In genomic region chr2:60552902-60553682, GRCm38 (mm10) we compare ENCODE assay signal across 8 mouse cellular contexts. TPM values are rescaled to one million over a fixed set of nuclear protein-coding genes. Genes with fewer than 3 reads are reported as not detected.
DNase-seq lines count a peak whose midpoint lies in the region; ATAC-seq and TF ChIP-seq lines count a peak whose summit lies in the region.

Gene Pla2r1, minus strand, starts transcription at chr2:60553308.

- peak; percentile 57 for DNase-seq in ES-E14 (ENCODE audit: low read depth, low spot score)
- peak; percentile 31 for DNase-seq in brain, adult 2 months (ENCODE audit: low read depth, low spot score)
- peak; percentile 44 for DNase-seq in heart, postnatal 25 days (ENCODE audit: low spot score)
- peak; percentile 18 for DNase-seq in large intestine, adult 2 months (ENCODE audit: low read depth, low spot score)
- DNase-seq in stomach, postnatal 0 days (ENCODE audit: low spot score), result peak; percentile 58
- DNase-seq in frontal cortex, postnatal 10 days (ENCODE audit: low spot score in 2 of 2), result no peak

- no peaks in the 10 kb centered on the region for H3K9me3 ChIP-seq in ES-E14 (ENCODE audit: control insufficient read depth, insufficient read depth, low read depth, low read length)
- no peaks in the 10 kb centered on the region for H3K9me3 ChIP-seq in forebrain, embryonic 12.5 days
- H3K9me3 ChIP-seq in stomach, postnatal 0 days (ENCODE audit: control insufficient read depth, low read length), result no peaks in the 10 kb centered on the region

- TF ChIP-seq CTCF in stomach, postnatal 0 days (IDR thresholded peaks at IDR 0.05; ENCODE audit: low read depth), result peak; percentile 44

- ATAC-seq in forebrain, embryonic 12.5 days (ENCODE audit: low FRiP score), result peak; percentile 51; the same call in 1 of the 2 replicates
- peak; percentile 93 for ATAC-seq in megakaryocyte-erythroid progenitor cell, adult 5-6 weeks (replicated peaks; ENCODE audit: low FRiP score, low TSS enrichment, poor library complexity, severe bottlenecking)
- ATAC-seq in stomach, postnatal 0 days (ENCODE audit: low FRiP score, low TSS enrichment), result peak; percentile 54

- in situ Hi-C loops in ES-E14 (cut with MboI; ENCODE audit: low sequenced_read_pairs in 2 of 2, unreplicated experiment in 2 of 2), result no loop called here

- no peak within 1 kb of the TSS for H3K27ac ChIP-seq in ES-E14 (ENCODE audit: insufficient read depth, low read depth, low read length, poor library complexity, severe bottlenecking)
- H3K27ac ChIP-seq in forebrain, embryonic 12.5 days, result no peak within 1 kb of the TSS
- peak within 1 kb of the TSS; percentile 63; the same call in 1 of the 2 replicates for H3K27ac ChIP-seq in stomach, postnatal 0 days (replicated peaks)

- H3K4me3 ChIP-seq in ES-E14 (ENCODE audit: insufficient read depth in 1 of 2, low read depth in 1 of 2, low read length in 2 of 2, poor library complexity in 1 of 2, severe bottlenecking in 1 of 2), result peak within 1 kb of the TSS; percentile 31 to 62
- peak within 1 kb of the TSS; percentile 40 for H3K4me3 ChIP-seq in forebrain, embryonic 12.5 days (replicated peaks)
- H3K4me3 ChIP-seq in stomach, postnatal 0 days (ENCODE audit: low read depth, low read length), result peak within 1 kb of the TSS; percentile 44

- intact Hi-C loops in heart, postnatal 25 days (cut with DNase I), result no loop called here

- H3K4me2 ChIP-seq in forebrain, embryonic 12.5 days, result peak within 1 kb of the TSS; percentile 82
- H3K4me2 ChIP-seq in stomach, postnatal 0 days (replicated peaks; ENCODE audit: low read depth), result peak within 1 kb of the TSS; percentile 83

- H3K9ac ChIP-seq in ES-E14 (ENCODE audit: insufficient read depth, low read depth, low read length, poor library complexity, severe bottlenecking), result peak within 1 kb of the TSS; percentile 17; the same call in 1 of the 2 replicates
- peak within 1 kb of the TSS; percentile 42 for H3K9ac ChIP-seq in forebrain, embryonic 12.5 days
- peak within 1 kb of the TSS; percentile 57 for H3K9ac ChIP-seq in stomach, postnatal 0 days (ENCODE audit: low read length)

- no peaks in the 10 kb centered on the region for H3K36me3 ChIP-seq in ES-E14 (ENCODE audit: control insufficient read depth, insufficient read depth, low read length, poor library complexity, severe bottlenecking)
- H3K36me3 ChIP-seq in forebrain, embryonic 12.5 days (replicated peaks), result no peaks in the 10 kb centered on the region
- H3K36me3 ChIP-seq in stomach, postnatal 0 days (ENCODE audit: control insufficient read depth, insufficient read depth, low read length), result no peaks in the 10 kb centered on the region

- peaks cover 0 to 9% of the 10 kb centered on the region in 2 experiments; a peak in 1 of 4 replicates for H3K4me1 ChIP-seq in ES-E14 (ENCODE audit: control insufficient read depth in 2 of 2, insufficient read depth in 2 of 2, low read length in 2 of 2, poor library complexity in 1 of 2)
- peaks cover 14% of the 10 kb centered on the region for H3K4me1 ChIP-seq in forebrain, embryonic 12.5 days
- peaks cover 2% of the 10 kb centered on the region for H3K4me1 ChIP-seq in stomach, postnatal 0 days (replicated peaks; ENCODE audit: control insufficient read depth, insufficient read depth)

- no peak for TF ChIP-seq EP300 in stomach, postnatal 0 days (optimal IDR thresholded peaks at IDR 0.05)

- WGBS in forebrain, embryonic 12.5 days, result 3% methylated on average over 33 of the region's 33 CpGs
- WGBS in large intestine, adult 2 months, result 6% methylated on average over 33 of the region's 33 CpGs
- WGBS in stomach, postnatal 0 days, result 4% methylated on average over 33 of the region's 33 CpGs

- H3K27me3 ChIP-seq in forebrain, embryonic 12.5 days, result peaks cover 39% of the 10 kb centered on the region
- H3K27me3 ChIP-seq in stomach, postnatal 0 days (ENCODE audit: control insufficient read depth, insufficient read depth, low read length), result no peaks in the 10 kb centered on the region

TF ChIP-seq in ES-E14, 5 proteins besides CTCF, POLR2A, EP300 and RAD21:
- TF ChIP-seq MAFK (IDR thresholded peaks at IDR 0.05; ENCODE audit: insufficient read depth, low read depth, low read length), result no peak
- no peak for TF ChIP-seq ZC3H11A (IDR thresholded peaks at IDR 0.05; ENCODE audit: borderline replicate concordance, low read depth, low read length)
- TF ChIP-seq HCFC1 (IDR thresholded peaks at IDR 0.05; ENCODE audit: borderline replicate concordance, insufficient read depth, low read length), result no peak
- TF ChIP-seq CHD2 (IDR thresholded peaks at IDR 0.05; ENCODE audit: low read depth, low read length), result no peak
- no peak for TF ChIP-seq ZNF384 (IDR thresholded peaks at IDR 0.05; ENCODE audit: low read depth, low read length)

RNA-seq across cellular contexts. Expression of gene Pla2r1, which starts in this region (rescaled TPM):
- total RNA-seq in ES-E14 (2012; rRNA removed), result 0.42 and 0.89 TPM in 2 replicates
- polyA plus RNA-seq in forebrain, embryonic 12.5 days (2016; fragmentation: Nextera tagmentation; extraction: Ambion mirVana), result 0.83 and 1.5 TPM in 2 replicates
- 1 to 10 TPM in 1 of 2 experiments, under 1 TPM in 1; 0.99 to 1.7 TPM for total RNA-seq in heart, postnatal 25 days (2021)
- polyA plus RNA-seq in large intestine, adult 2 months (2012; rRNA removed), result 0.78 and 1.6 TPM in 2 replicates
- total RNA-seq in megakaryocyte-erythroid progenitor cell, adult 5-6 weeks (2014; fragmentation: Nextera tagmentation), result not detected in 2 replicates
- 1.4 TPM in 1 of 2 replicates, not detected in the other for total RNA-seq in megakaryocyte-erythroid progenitor cell, adult 5-6 weeks (2017)
- 0.86 and 0.94 TPM in 2 replicates for polyA plus RNA-seq in stomach, postnatal 0 days (2015; fragmentation: Nextera tagmentation; extraction: Ambion mirVana)

Comparison
In these comparisons a context has a peak if more than half of its experiments do, and no peak if none do; other contexts are left out.
1. Peak in DNase-seq, H3K4me3 ChIP-seq and H3K9ac ChIP-seq in ES-E14; RNA of the gene not detected or under 1 TPM.
2. Peak in DNase-seq, ATAC-seq, H3K4me3 ChIP-seq, H3K27ac ChIP-seq, H3K9ac ChIP-seq and H3K4me2 ChIP-seq in stomach, postnatal 0 days; RNA of the gene not detected or under 1 TPM.
3. DNase-seq: peak in brain, adult 2 months (single experiment), heart, postnatal 25 days (single experiment) and large intestine, adult 2 months (single experiment); none in frontal cortex, postnatal 10 days (0 of 2).
4. Peak in every context shown above with its lines, with median percentiles within 50 percentile points of each other: H3K4me3 ChIP-seq, H3K9ac ChIP-seq and ATAC-seq.